Comparison of ENCODE assay signal across 15 mouse cellular contexts in the genomic region with DNA sequence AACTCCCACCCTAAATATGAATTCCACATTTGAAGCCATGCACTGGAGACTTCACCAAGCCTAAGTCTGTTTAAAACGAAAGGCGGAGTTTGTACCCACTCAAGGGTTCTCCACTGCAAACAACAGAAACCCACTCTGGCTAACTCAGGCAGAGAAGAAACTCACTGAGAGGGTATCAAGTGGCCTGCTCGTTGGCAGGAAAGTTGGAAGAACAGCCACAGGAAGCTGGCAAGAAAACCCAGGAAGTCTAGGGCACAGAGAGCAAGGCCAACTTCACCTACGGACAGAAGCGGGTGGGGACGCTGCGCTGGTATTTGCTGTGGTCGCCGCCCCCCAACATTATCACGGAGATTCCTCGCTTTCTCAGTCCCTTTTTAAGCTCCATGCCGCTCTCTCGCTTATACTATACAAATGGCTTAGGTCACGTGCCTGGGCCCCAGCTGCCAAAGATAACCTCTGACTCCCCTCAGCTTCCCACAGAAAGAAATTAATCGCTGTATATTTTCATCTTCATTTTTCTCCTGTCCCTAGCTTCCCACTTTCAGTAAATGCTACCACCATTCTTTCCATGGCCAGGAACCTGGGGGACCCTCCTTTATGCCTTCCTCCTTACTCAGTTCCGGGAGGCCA. TPM values are rescaled to one million over a fixed set of nuclear protein-coding genes. Genes with fewer than 3 reads are reported as not detected.
A peak's percentile ranks its signal among the peaks of the same experiment; 100 is the strongest.
DNase-seq lines count a peak whose midpoint lies in the region; ATAC-seq and TF ChIP-seq lines count a peak whose summit lies in the region.
"Had no signal": no experiment of that assay in that cellular context is flagged by ENCODE, and none has a peak within 500 bp of the region (broad histone marks: within the 10 kb centered on the region; RNA-seq: fewer than 3 reads in every experiment).

No protein-coding gene starts in this region.

- H3K4me3 ChIP-seq in heart, embryonic 14.5 days (ENCODE audit: control insufficient read depth in 1 of 2, insufficient read depth in 1 of 2, low read depth in 1 of 2, low read length in 2 of 2) = no peak overlapping the region
- no peak overlapping the region for H3K4me3 ChIP-seq in MEL (ENCODE audit: control insufficient read depth in 1 of 2, insufficient read depth in 1 of 2, low read depth in 2 of 2, low read length in 2 of 2)
- no peak overlapping the region for H3K4me3 ChIP-seq in embryonic facial prominence, embryonic 14.5 days (ENCODE audit: low read depth, low read length)
- H3K4me3 ChIP-seq in lung, postnatal 0 days (ENCODE audit: low read depth, low read length) = no peak overlapping the region
- H3K4me3 ChIP-seq in midbrain, embryonic 14.5 days (replicated peaks; ENCODE audit: low read depth, low read length) = no peak overlapping the region
- H3K4me3 ChIP-seq: hindbrain, embryonic 13.5 days; limb, embryonic 10.5 days; liver, embryonic 13.5 days had no signal

- WGBS in heart, embryonic 14.5 days = 38% methylated on average over 16 of the region's 16 CpGs
- 67% methylated on average over 16 of the region's 16 CpGs for WGBS in embryonic facial prominence, embryonic 14.5 days
- WGBS in lung, postnatal 0 days = 27% methylated on average over 16 of the region's 16 CpGs
- WGBS in midbrain, embryonic 14.5 days = 71% methylated on average over 16 of the region's 16 CpGs

- no peak for TF ChIP-seq POLR2A in MEL (IDR thresholded peaks at IDR 0.05; ENCODE audit: control insufficient read depth in 1 of 2, insufficient read depth in 1 of 2, low read depth in 1 of 2, low read length in 2 of 2, poor library complexity in 1 of 2)

- H3K4me1 ChIP-seq in heart, embryonic 14.5 days (ENCODE audit: control insufficient read depth in 2 of 2, insufficient read depth in 2 of 2, low read length in 2 of 2) = peaks cover 6 to 7% of the 10 kb centered on the region in 2 experiments; a peak in 3 of 4 replicates
- H3K4me1 ChIP-seq in MEL (ENCODE audit: control insufficient read depth in 1 of 2, insufficient read depth in 2 of 2, low read length in 2 of 2) = no peaks in the 10 kb centered on the region
- peaks cover 12% of the 10 kb centered on the region for H3K4me1 ChIP-seq in embryonic facial prominence, embryonic 14.5 days (ENCODE audit: control insufficient read depth, insufficient read depth, low read length)
- peaks cover 3% of the 10 kb centered on the region; the same call in 1 of the 2 replicates for H3K4me1 ChIP-seq in lung, postnatal 0 days (ENCODE audit: insufficient read depth, low read depth, low read length)
- H3K4me1 ChIP-seq in midbrain, embryonic 14.5 days (ENCODE audit: control insufficient read depth, insufficient read depth, low read length) = no peaks in the 10 kb centered on the region

- ATAC-seq in heart, embryonic 14.5 days (ENCODE audit: insufficient number of reproducible peaks, insufficient read depth, low FRiP score, low read depth) = no peak
- 0 out of 2 replicates have a peak, but pooled peaks have one; percentile 30 for ATAC-seq in embryonic facial prominence, embryonic 14.5 days (ENCODE audit: low read depth)
- ATAC-seq in lung, postnatal 0 days = peak; percentile 91
- ATAC-seq in midbrain, embryonic 14.5 days (ENCODE audit: low FRiP score, low TSS enrichment) = no peak
- ATAC-seq: forebrain, postnatal 0 days had no signal

- H3K27me3 ChIP-seq in heart, embryonic 14.5 days (ENCODE audit: control insufficient read depth, insufficient read depth, low read length) = no peaks in the 10 kb centered on the region
- no peaks in the 10 kb centered on the region for H3K27me3 ChIP-seq in MEL (ENCODE audit: control insufficient read depth in 1 of 2, insufficient read depth in 2 of 2, low read length in 2 of 2)
- no peaks in the 10 kb centered on the region for H3K27me3 ChIP-seq in embryonic facial prominence, embryonic 14.5 days (replicated peaks; ENCODE audit: control insufficient read depth, insufficient read depth, low read length)
- no peaks in the 10 kb centered on the region for H3K27me3 ChIP-seq in lung, postnatal 0 days (replicated peaks; ENCODE audit: insufficient read depth, low read length)
- H3K27me3 ChIP-seq in midbrain, embryonic 14.5 days (ENCODE audit: control insufficient read depth, insufficient read depth, low read length) = no peaks in the 10 kb centered on the region
- H3K27me3 ChIP-seq: hindbrain, embryonic 13.5 days; liver, embryonic 13.5 days had no signal

- no peaks in the 10 kb centered on the region for H3K36me3 ChIP-seq in heart, embryonic 14.5 days (ENCODE audit: control insufficient read depth, insufficient read depth, low read length)
- H3K36me3 ChIP-seq in MEL (ENCODE audit: control insufficient read depth in 1 of 2, insufficient read depth in 2 of 2, low read length in 2 of 2) = peaks cover 0 to 2% of the 10 kb centered on the region in 2 experiments; a peak in 1 of 4 replicates
- H3K36me3 ChIP-seq in embryonic facial prominence, embryonic 14.5 days (ENCODE audit: control insufficient read depth, insufficient read depth, low read length) = no peaks in the 10 kb centered on the region
- H3K36me3 ChIP-seq in lung, postnatal 0 days (ENCODE audit: insufficient read depth, low read length) = no peaks in the 10 kb centered on the region
- no peaks in the 10 kb centered on the region for H3K36me3 ChIP-seq in midbrain, embryonic 14.5 days (ENCODE audit: control insufficient read depth, insufficient read depth, low read length)
- H3K36me3 ChIP-seq: hindbrain, embryonic 13.5 days; limb, embryonic 10.5 days; liver, embryonic 13.5 days had no signal

- peak overlapping the region; percentile 34 for H3K4me2 ChIP-seq in heart, embryonic 14.5 days (ENCODE audit: low read length)
- no peak overlapping the region for H3K4me2 ChIP-seq in embryonic facial prominence, embryonic 14.5 days (ENCODE audit: low read depth, low read length)
- H3K4me2 ChIP-seq in lung, postnatal 0 days (replicated peaks; ENCODE audit: low read depth, low read length) = peak overlapping the region; percentile 28; the same call in 1 of the 2 replicates
- H3K4me2 ChIP-seq in midbrain, embryonic 14.5 days (ENCODE audit: low read length) = no peak overlapping the region
- H3K4me2 ChIP-seq: hindbrain, embryonic 13.5 days; liver, embryonic 13.5 days had no signal

- no peak for TF ChIP-seq EP300 in MEL (IDR thresholded peaks at IDR 0.05; ENCODE audit: low read depth in 1 of 2, low read length in 2 of 2)
- TF ChIP-seq EP300 in lung, postnatal 0 days (IDR thresholded peaks at IDR 0.05) = peak; percentile 73

- no peaks in the 10 kb centered on the region for H3K79me2 ChIP-seq in MEL (ENCODE audit: control insufficient read depth, insufficient read depth, low read length, poor library complexity)

- no peak for DNase-seq in heart, adult 9 months (ENCODE audit: low spot score in 2 of 2)
- DNase-seq in MEL (ENCODE audit: low read depth, low spot score) = no peak
- DNase-seq in embryonic facial prominence, embryonic 14.5 days (ENCODE audit: low spot score) = peak; percentile 62
- DNase-seq in lung, postnatal 0 days (ENCODE audit: low spot score) = peak; percentile 86
- DNase-seq in midbrain, embryonic 14.5 days = no peak
- no peak for DNase-seq in cerebellum, adult 11-12 months
- DNase-seq in thymus, postnatal 0 days (ENCODE audit: low spot score) = no peak
- DNase-seq: cerebellum, postnatal 36 days; forebrain, postnatal 0 days; kidney, adult 11 months; liver, embryonic 13.5 days had no signal

- H3K9me3 ChIP-seq in heart, embryonic 14.5 days (ENCODE audit: control insufficient read depth, low read length) = no peaks in the 10 kb centered on the region
- H3K9me3 ChIP-seq in MEL (replicated peaks; ENCODE audit: insufficient read depth, low read length) = no peaks in the 10 kb centered on the region
- H3K9me3 ChIP-seq in embryonic facial prominence, embryonic 14.5 days (ENCODE audit: control insufficient read depth, low read length) = no peaks in the 10 kb centered on the region
- H3K9me3 ChIP-seq in lung, postnatal 0 days (ENCODE audit: low read length) = no peaks in the 10 kb centered on the region
- H3K9me3 ChIP-seq in midbrain, embryonic 14.5 days (ENCODE audit: control insufficient read depth, low read length) = no peaks in the 10 kb centered on the region
- H3K9me3 ChIP-seq: hindbrain, embryonic 13.5 days; limb, embryonic 10.5 days; liver, embryonic 13.5 days had no signal

- H3K27ac ChIP-seq in heart, embryonic 14.5 days (replicated peaks in 1 of 2; ENCODE audit: control insufficient read depth in 1 of 2, insufficient read depth in 1 of 2, low read depth in 2 of 2, low read length in 2 of 2) = no peak overlapping the region
- no peak overlapping the region for H3K27ac ChIP-seq in MEL (ENCODE audit: control insufficient read depth, low read depth, low read length)
- H3K27ac ChIP-seq in embryonic facial prominence, embryonic 14.5 days (replicated peaks; ENCODE audit: low read depth, low read length) = peak overlapping the region; percentile 31; the same call in 1 of the 2 replicates
- peak overlapping the region; percentile 83 for H3K27ac ChIP-seq in lung, postnatal 0 days (ENCODE audit: low read length)
- H3K27ac ChIP-seq in midbrain, embryonic 14.5 days (replicated peaks; ENCODE audit: low read depth, low read length) = no peak overlapping the region
- H3K27ac ChIP-seq: hindbrain, embryonic 13.5 days; kidney, postnatal 0 days; limb, embryonic 10.5 days; liver, embryonic 13.5 days had no signal

- TF ChIP-seq RAD21 in MEL (IDR thresholded peaks at IDR 0.05; ENCODE audit: low read depth, low read length) = no peak

- no peak overlapping the region for H3K9ac ChIP-seq in heart, embryonic 14.5 days (ENCODE audit: low read length)
- no peak overlapping the region for H3K9ac ChIP-seq in MEL (ENCODE audit: control insufficient read depth, low read depth, low read length, poor library complexity, severe bottlenecking)
- no peak overlapping the region for H3K9ac ChIP-seq in embryonic facial prominence, embryonic 14.5 days (ENCODE audit: low read depth, low read length)
- no peak overlapping the region for H3K9ac ChIP-seq in lung, postnatal 0 days (replicated peaks; ENCODE audit: low read depth)
- H3K9ac ChIP-seq in midbrain, embryonic 14.5 days (replicated peaks; ENCODE audit: low read length) = no peak overlapping the region
- H3K9ac ChIP-seq: forebrain, postnatal 0 days; hindbrain, embryonic 13.5 days; liver, embryonic 13.5 days had no signal

- no peak for TF ChIP-seq CTCF in MEL (IDR thresholded peaks at IDR 0.05 in 2 of 3, conservative IDR thresholded peaks at IDR 0.05 in 1 of 3; ENCODE audit: control insufficient read depth in 1 of 3, insufficient read depth in 1 of 3, low read depth in 2 of 3, low read length in 3 of 3, poor library complexity in 1 of 3, severe bottlenecking in 1 of 3)
- no peak for TF ChIP-seq CTCF in lung, postnatal 0 days (IDR thresholded peaks at IDR 0.05)

RNA-seq across cellular contexts. Expression of a gene that starts 9.7 kb away (rescaled TPM):
- polyA plus RNA-seq in heart, embryonic 14.5 days (2014; fragmentation: Nextera tagmentation; extraction: Ambion mirVana) = 16.9 and 20.7 TPM in 2 replicates
- total RNA-seq in MEL (2012; rRNA removed) = 25.6 and 30.7 TPM in 2 replicates
- 10 to 100 TPM in 1 of 2 experiments, not detected in 1; 42.4 TPM for polyA plus RNA-seq in MEL (2012; ENCODE audit: insufficient read depth in 1 of 2, insufficient read length in 2 of 2, low read depth in 1 of 2, low replicate concordance in 2 of 2, missing spikeins in 1 of 2)
- 35.3 and 40.0 TPM in 2 replicates for polyA plus RNA-seq in embryonic facial prominence, embryonic 14.5 days (2014; fragmentation: Nextera tagmentation; extraction: Ambion mirVana)
- 13.4 and 15.8 TPM in 2 replicates for polyA plus RNA-seq in lung, postnatal 0 days (2015; fragmentation: Nextera tagmentation; extraction: Ambion mirVana)
- polyA plus RNA-seq in midbrain, embryonic 14.5 days (2014; fragmentation: Nextera tagmentation; extraction: Ambion mirVana) = 24.9 and 38.9 TPM in 2 replicates
- polyA plus RNA-seq in thymus, postnatal 0 days (2015; fragmentation: Nextera tagmentation; extraction: Ambion mirVana) = 16.5 and 20.6 TPM in 2 replicates

Comparison
In these comparisons a context has a peak if more than half of its experiments do, and no peak if none do; other contexts are left out.
1. ATAC-seq: peak in embryonic facial prominence, embryonic 14.5 days (single experiment) and lung, postnatal 0 days (single experiment); none in heart, embryonic 14.5 days (single experiment) and midbrain, embryonic 14.5 days (single experiment).
2. H3K27ac ChIP-seq: peak in embryonic facial prominence, embryonic 14.5 days (single experiment) and lung, postnatal 0 days (single experiment); none in heart, embryonic 14.5 days (0 of 2), MEL (single experiment) and midbrain, embryonic 14.5 days (single experiment).
3. H3K4me2 ChIP-seq: peak in heart, embryonic 14.5 days (single experiment) and lung, postnatal 0 days (single experiment); none in embryonic facial prominence, embryonic 14.5 days (single experiment) and midbrain, embryonic 14.5 days (single experiment).
4. DNase-seq: peak in embryonic facial prominence, embryonic 14.5 days (single experiment) and lung, postnatal 0 days (single experiment); none in heart, adult 9 months (0 of 2), MEL (single experiment), midbrain, embryonic 14.5 days (single experiment), cerebellum, adult 11-12 months (single experiment) and thymus, postnatal 0 days (single experiment).